Mouse (Mus musculus): ENCODE data around the gene Ccm2l. TPM values are rescaled to one million over a fixed set of nuclear protein-coding genes. Genes with fewer than 3 reads are reported as not detected.

The Ccm2l gene
- total and polyA plus RNA-seq, 3 experiments: 13.3 to 43.4 (median 15.9) TPM

GRCm38 (mm10) chr2:153049288-153049996, 16.3 kb upstream of the Ccm2l start:
- Histone ChIP-seq H3K4me1 (ENCODE audit: control insufficient read depth, insufficient read depth, low read length) (no peaks in the 10 kb centered on the region), H3K27me3 (ENCODE audit: control insufficient read depth, insufficient read depth, low read length) (peaks cover 3% of the 10 kb centered on the region; the same call in 1 of the 2 replicates), H3K4me3 (no peak overlapping the region), H3K79me2 (replicated peaks; ENCODE audit: control insufficient read depth, insufficient read depth, low read length) (no peaks in the 10 kb centered on the region), H3K36me3 (ENCODE audit: control insufficient read depth, insufficient read depth, low read length) (no peaks in the 10 kb centered on the region), H3K27ac (no peak overlapping the region), H3K9ac (ENCODE audit: low read depth, low read length) (no peak overlapping the region)
- no peak for TF ChIP-seq POLR2A (IDR thresholded peaks at IDR 0.05; ENCODE audit: insufficient read depth, low read depth, low read length)
- TF ChIP-seq CTCF (IDR thresholded peaks at IDR 0.05): no peak
- TF ChIP-seq EP300 (IDR thresholded peaks at IDR 0.05; ENCODE audit: insufficient read depth, low read depth, low read length): no peak
- WGBS: 38% methylated on average over 9 of the region's 9 CpGs
- intact Hi-C loops (cut with DNase I): no loop called here
- no peak for DNase-seq

GRCm38 (mm10) chr2:153049997-153050358, 15.8 kb upstream of the Ccm2l start:
- 78% methylated on average over 4 of the region's 4 CpGs for WGBS
- H3K36me3 ChIP-seq (ENCODE audit: control insufficient read depth, insufficient read depth, low read length): no peaks in the 10 kb centered on the region
- no peaks in the 10 kb centered on the region for H3K4me1 ChIP-seq (ENCODE audit: control insufficient read depth, insufficient read depth, low read length)
- TF ChIP-seq CTCF (IDR thresholded peaks at IDR 0.05): no peak
- no peak for TF ChIP-seq EP300 (IDR thresholded peaks at IDR 0.05; ENCODE audit: insufficient read depth, low read depth, low read length)
- H3K27me3 ChIP-seq (ENCODE audit: control insufficient read depth, insufficient read depth, low read length): peaks cover 3% of the 10 kb centered on the region; the same call in 1 of the 2 replicates
- intact Hi-C loops (cut with DNase I): no loop called here
- H3K79me2 ChIP-seq (replicated peaks; ENCODE audit: control insufficient read depth, insufficient read depth, low read length): no peaks in the 10 kb centered on the region
- DNase-seq: no peak
- H3K27ac ChIP-seq: no peak overlapping the region
- H3K9ac ChIP-seq (ENCODE audit: low read depth, low read length): no peak overlapping the region
- no peak overlapping the region for H3K4me3 ChIP-seq

GRCm38 (mm10) chr2:153051095-153051494, 14.7 kb upstream of the Ccm2l start:
- intact Hi-C loops (cut with DNase I): no loop called here
- TF ChIP-seq POLR2A (IDR thresholded peaks at IDR 0.05; ENCODE audit: insufficient read depth, low read depth, low read length) (no peak), CTCF (IDR thresholded peaks at IDR 0.05) (no peak), EP300 (IDR thresholded peaks at IDR 0.05; ENCODE audit: insufficient read depth, low read depth, low read length) (no peak)
- DNase-seq: no peak
- H3K36me3 ChIP-seq (ENCODE audit: control insufficient read depth, insufficient read depth, low read length): no peaks in the 10 kb centered on the region
- no peak overlapping the region for H3K4me3 ChIP-seq
- WGBS: 79% methylated on average over 6 of the region's 6 CpGs
- H3K9ac ChIP-seq (ENCODE audit: low read depth, low read length): no peak overlapping the region
- H3K27ac ChIP-seq: no peak overlapping the region
- H3K27me3 ChIP-seq (ENCODE audit: control insufficient read depth, insufficient read depth, low read length): peaks cover 3% of the 10 kb centered on the region; the same call in 1 of the 2 replicates
- H3K79me2 ChIP-seq (replicated peaks; ENCODE audit: control insufficient read depth, insufficient read depth, low read length): no peaks in the 10 kb centered on the region
- no peaks in the 10 kb centered on the region; the same call in 1 of the 2 replicates for H3K4me1 ChIP-seq (ENCODE audit: control insufficient read depth, insufficient read depth, low read length)

GRCm38 (mm10) chr2:153051537-153051936, 14.2 kb upstream of the Ccm2l start:
- TF ChIP-seq POLR2A (IDR thresholded peaks at IDR 0.05; ENCODE audit: insufficient read depth, low read depth, low read length): no peak
- no peaks in the 10 kb centered on the region for H3K79me2 ChIP-seq (replicated peaks; ENCODE audit: control insufficient read depth, insufficient read depth, low read length)
- H3K9ac ChIP-seq (ENCODE audit: low read depth, low read length): no peak overlapping the region
- H3K27me3 ChIP-seq (ENCODE audit: control insufficient read depth, insufficient read depth, low read length): peaks cover 3% of the 10 kb centered on the region; the same call in 1 of the 2 replicates
- H3K4me1 ChIP-seq (ENCODE audit: control insufficient read depth, insufficient read depth, low read length): no peaks in the 10 kb centered on the region; the same call in 1 of the 2 replicates
- H3K4me3 ChIP-seq: no peak overlapping the region
- no peak overlapping the region for H3K27ac ChIP-seq
- H3K36me3 ChIP-seq (ENCODE audit: control insufficient read depth, insufficient read depth, low read length): no peaks in the 10 kb centered on the region
- WGBS: 64% methylated on average over 9 of the region's 9 CpGs
- no peak for DNase-seq
- intact Hi-C loops (cut with DNase I): no loop called here

GRCm38 (mm10) chr2:153052700-153053351, 12.9 kb upstream of the Ccm2l start:
- no peak for DNase-seq
- H3K79me2 ChIP-seq (replicated peaks; ENCODE audit: control insufficient read depth, insufficient read depth, low read length): no peaks in the 10 kb centered on the region
- intact Hi-C loops (cut with DNase I): no loop called here
- no peaks in the 10 kb centered on the region for H3K36me3 ChIP-seq (ENCODE audit: control insufficient read depth, insufficient read depth, low read length)
- no peak overlapping the region for H3K27ac ChIP-seq
- peaks cover 3% of the 10 kb centered on the region; the same call in 1 of the 2 replicates for H3K27me3 ChIP-seq (ENCODE audit: control insufficient read depth, insufficient read depth, low read length)
- no peaks in the 10 kb centered on the region; the same call in 1 of the 2 replicates for H3K4me1 ChIP-seq (ENCODE audit: control insufficient read depth, insufficient read depth, low read length)
- H3K9ac ChIP-seq (ENCODE audit: low read depth, low read length): no peak overlapping the region
- 10% methylated on average over 30 of the region's 30 CpGs for WGBS
- H3K4me3 ChIP-seq: no peak overlapping the region
- TF ChIP-seq EP300 (IDR thresholded peaks at IDR 0.05; ENCODE audit: insufficient read depth, low read depth, low read length) (no peak), POLR2A (IDR thresholded peaks at IDR 0.05; ENCODE audit: insufficient read depth, low read depth, low read length) (no peak), CTCF (IDR thresholded peaks at IDR 0.05) (peak; percentile 41)

- Histone ChIP-seq H3K27ac (no peak overlapping the region), H3K27me3 (ENCODE audit: control insufficient read depth, insufficient read depth, low read length) (peaks cover 3% of the 10 kb centered on the region; the same call in 1 of the 2 replicates), H3K4me3 (no peak overlapping the region), H3K79me2 (replicated peaks; ENCODE audit: control insufficient read depth, insufficient read depth, low read length) (no peaks in the 10 kb centered on the region), H3K9ac (ENCODE audit: low read depth, low read length) (no peak overlapping the region), H3K4me1 (ENCODE audit: control insufficient read depth, insufficient read depth, low read length) (no peaks in the 10 kb centered on the region; the same call in 1 of the 2 replicates), H3K36me3 (ENCODE audit: control insufficient read depth, insufficient read depth, low read length) (no peaks in the 10 kb centered on the region)
- WGBS: 93% methylated on average over 8 of the region's 8 CpGs
- intact Hi-C loops (cut with DNase I): no loop called here
- TF ChIP-seq POLR2A (IDR thresholded peaks at IDR 0.05; ENCODE audit: insufficient read depth, low read depth, low read length) (no peak), CTCF (IDR thresholded peaks at IDR 0.05) (no peak), EP300 (IDR thresholded peaks at IDR 0.05; ENCODE audit: insufficient read depth, low read depth, low read length) (no peak)
- no peak for DNase-seq
Observed at GRCm38 (mm10) chr2:153053896-153054295, 11.9 kb upstream of the Ccm2l start.

Data from heart, adult 2 months (tissue).